Mouse (Mus musculus): ENCODE measurements around the gene Nr6a1.

The Nr6a1 gene

DNA sequence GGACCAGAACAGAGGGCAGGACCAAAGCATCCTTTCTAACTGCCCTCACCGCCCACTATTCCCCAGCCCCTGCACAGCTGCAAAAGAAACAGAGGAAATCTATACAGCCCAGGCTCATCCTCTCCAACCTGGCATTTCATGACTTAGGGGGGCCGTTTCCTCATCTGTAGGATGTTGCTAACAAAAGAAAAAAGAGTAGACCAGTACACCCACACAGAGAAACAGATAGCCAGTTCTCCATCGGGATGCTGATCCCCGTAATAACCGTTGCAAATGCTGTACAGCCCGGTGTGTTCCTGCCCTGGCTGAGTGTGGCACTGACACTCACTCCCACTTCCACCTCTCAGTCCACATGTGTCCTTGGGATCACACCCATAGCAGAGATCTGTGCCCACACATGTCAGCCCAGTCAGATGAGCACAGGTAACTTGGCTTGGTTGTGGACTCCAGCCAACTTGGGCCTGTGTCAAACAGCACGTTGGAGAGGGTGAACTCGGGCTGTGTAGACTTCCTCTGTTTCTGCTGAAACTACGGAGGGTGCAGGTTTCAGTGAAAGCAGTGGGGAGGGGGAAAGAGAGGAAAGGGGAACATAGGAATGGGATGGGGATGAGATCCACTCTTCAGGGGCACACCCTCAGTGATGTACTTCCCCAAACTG, 9.4 kb upstream of the Nr6a1 start:
- no peak for DNase-seq

DNA sequence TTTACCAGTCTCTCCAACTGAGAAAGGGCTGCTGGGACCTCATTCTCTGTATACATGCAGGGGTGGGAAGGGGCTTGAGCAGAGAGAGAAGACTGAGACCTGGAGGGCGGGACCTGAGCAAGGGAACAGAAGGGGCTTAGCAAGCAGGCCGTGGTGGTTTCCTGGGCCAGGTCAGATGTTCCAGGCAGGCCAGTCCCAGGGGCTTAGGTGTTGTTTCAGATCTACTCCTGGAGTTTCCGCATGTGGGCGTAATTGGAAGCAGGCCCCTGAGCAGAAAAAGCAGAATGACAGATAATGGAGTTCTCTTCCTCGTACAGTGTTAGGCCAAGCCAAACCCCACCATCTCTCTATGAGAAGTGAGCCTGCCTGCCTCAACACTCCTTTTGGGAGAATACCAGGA, 7.4 kb upstream of the Nr6a1 start:
- DNase-seq, result no peak

GRCm38 (mm10) chr2:38933931-38934330, 6.4 kb upstream of the Nr6a1 start:
- DNase-seq, result no peak

DNA sequence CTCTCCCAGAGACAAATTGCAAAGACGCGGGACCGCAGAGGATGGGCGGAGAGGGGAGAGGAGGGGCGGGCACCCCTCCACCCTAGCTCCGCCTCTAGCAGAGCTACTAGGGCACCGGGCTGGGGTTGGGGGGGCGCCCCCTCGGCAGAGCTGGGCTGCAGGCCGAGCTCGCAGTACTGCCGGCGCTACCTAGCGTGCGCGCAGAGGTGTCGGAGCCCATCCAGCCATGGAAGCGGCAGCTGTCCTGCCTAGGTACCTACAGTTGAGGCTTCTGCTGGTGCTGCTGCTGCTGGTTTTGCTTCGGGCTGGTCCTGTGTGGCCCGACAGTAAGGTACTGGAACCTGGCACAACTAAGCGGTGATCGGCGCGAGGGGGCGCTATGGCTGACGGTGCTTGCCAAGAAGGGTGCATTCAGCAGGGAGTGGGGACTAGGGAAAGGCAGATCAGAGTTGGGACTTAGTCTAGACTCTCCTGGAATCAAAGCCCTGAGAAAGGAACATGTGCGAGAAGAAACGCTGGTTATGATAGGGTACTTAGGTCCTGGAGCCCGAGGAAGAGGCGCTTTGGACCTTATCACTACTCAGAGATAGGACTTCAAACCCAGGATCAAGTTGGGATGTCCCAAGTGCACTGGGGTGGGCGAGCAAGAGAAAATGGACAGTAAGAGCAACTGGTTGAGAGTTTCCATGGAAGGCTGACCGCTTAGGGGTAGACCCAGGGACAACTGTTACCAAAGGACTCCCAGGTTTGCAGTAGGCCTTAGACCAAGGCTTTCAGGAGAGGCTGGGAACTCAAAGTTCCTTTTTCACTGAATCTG, 4.6 kb upstream of the Nr6a1 start, which contains the start of gene Olfml2a:
Olfml2a (plus strand) TSS at position 128 of the 817 bp plus-strand sequence.
- DNase-seq, result peak; percentile 60

DNA sequence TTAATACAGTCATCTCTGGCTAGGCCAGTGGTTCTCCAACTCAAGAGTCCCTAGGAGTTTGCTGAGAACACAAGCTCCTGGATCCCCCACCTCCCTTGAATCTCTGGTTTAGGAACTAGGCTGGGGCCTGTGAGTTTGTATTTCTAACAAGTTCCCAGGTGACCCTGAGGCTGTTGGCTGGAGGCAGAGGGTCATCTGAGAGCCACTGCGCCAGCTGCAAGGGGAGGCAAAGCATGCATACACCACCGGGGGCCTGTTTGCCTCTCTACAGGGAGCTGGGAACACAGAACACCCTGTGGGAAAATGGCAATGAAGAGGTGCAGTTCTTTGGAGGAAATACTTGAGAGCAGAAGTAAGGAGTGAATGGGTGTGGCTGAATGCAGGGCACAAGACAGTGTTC, 2.8 kb upstream of the Nr6a1 start:
- DNase-seq, result no peak

DNA sequence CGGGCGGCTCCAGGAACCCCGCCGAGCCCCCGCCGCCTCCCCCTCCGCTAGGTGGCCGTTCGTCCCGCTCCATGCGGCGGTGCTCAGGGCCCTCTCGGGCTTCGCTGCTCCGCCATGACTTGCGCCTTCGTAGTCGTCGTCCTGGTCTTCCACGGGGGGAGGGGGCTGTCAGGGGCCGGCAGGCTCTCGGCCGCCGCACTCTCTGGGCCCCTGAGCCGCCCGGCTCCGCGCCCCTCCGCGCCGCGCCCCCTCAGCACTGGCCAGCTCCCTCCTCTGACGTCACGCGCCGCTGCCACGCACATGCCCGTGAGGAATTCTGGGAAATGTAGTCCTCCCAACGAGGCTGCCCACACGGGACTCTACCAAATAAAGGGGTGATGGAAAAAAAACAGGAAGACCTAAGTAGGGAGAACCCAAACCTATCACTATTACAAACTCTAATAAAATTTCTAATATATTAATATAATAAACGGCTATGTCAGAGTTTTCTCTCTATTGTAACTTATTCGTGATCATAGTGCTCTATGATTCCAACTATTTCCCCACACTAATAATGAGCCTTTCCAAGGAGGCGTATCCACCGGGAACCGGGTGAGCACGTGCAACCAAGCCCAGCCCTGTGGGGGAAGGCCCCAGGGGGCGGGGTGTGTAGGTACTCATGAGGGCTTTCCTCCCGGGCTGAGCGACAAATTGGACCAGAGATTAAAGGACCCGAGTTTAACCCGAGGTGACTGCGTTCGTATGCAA, 1.2 kb downstream of the Nr6a1 start:
- DNase-seq, result peak; percentile 94 to 95

DNA sequence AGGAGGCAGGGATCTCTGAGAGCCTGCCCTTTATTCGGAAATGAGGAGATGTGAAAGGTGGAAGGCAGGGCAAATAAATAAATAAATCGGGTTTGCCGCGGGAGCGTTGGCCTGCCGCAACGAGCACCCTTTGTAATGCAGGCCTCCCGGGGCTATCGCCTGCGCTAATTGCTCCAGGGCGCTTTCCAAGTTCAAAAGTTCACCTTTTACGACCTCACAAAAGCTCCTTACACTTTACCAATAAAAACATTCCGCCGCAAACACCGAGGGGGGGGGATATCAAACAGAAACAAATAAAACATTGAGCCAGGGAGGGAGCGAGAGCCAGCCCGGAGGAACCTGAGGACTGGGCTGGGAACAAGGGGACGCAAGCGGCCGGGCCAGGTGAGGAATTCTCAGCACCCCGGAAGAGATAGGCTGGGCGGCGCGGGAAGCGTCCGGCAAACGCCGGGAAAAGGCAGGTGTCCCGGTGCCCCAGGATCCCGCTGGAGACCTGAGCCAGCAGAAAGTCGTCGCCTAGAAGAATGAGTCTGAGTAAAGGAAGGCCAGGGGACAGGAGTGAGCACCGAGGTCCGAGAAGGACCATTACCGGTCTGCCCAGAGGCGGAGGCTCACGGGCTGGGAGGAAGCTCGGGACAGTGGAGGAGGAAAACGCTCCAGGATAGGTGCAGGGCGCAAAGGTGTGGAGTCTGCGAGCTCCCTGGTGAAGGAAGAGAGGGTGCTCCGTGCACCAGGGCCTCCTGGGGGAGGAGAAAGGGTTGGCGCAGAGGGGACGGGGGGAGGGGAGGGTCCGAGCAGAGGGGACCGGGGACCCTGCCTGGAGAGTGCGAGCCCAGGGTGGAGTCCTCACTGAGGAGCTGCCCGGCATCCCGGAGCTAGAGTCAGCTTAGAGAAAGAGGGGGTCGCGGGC, 2.1 kb downstream of the Nr6a1 start:
- DNase-seq, result peak in 1 of 2 experiments; percentile 55

- DNase-seq, result no peak
These were observed 2.9 kb downstream of the Nr6a1 start for GRCm38 (mm10) chr2:38924571-38924970.

- DNase-seq, result no peak
These were observed 3.6 kb downstream of the Nr6a1 start for GRCm38 (mm10) chr2:38923911-38924310.

- DNase-seq, result no peak
These were observed 4.0 kb downstream of the Nr6a1 start for GRCm38 (mm10) chr2:38923471-38923870.

GRCm38 (mm10) chr2:38921374-38921773, 6.1 kb downstream of the Nr6a1 start:
- no peak for DNase-seq

- no peak for DNase-seq
These were observed 10.4 kb downstream of the Nr6a1 start for GRCm38 (mm10) chr2:38916947-38917691.

DNA sequence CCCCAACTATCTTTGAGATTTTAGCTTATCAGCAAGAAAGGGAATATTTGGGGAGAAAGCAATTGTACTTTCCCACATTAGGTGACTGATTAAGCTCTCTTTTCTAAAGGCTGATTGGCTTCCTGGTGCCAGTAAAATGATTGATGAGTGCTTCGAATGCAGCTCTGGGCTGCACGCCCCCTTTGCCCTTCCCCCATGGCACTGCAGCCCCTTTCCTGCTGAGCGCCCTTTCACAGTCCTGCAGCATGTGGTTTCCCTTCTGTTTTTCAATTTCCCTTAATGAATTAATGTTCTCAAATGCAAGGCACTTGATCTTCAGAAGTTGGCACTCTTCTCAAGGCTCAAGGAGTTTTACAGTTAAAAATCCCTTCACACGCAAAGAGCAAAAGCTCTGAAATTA, 12.5 kb downstream of the Nr6a1 start:
- DNase-seq, result no peak

GRCm38 (mm10) chr2:38914517-38914916, 13.0 kb downstream of the Nr6a1 start:
- no peak for DNase-seq

- no peak for DNase-seq
These were observed 18.9 kb downstream of the Nr6a1 start for GRCm38 (mm10) chr2:38908604-38909003.

DNA sequence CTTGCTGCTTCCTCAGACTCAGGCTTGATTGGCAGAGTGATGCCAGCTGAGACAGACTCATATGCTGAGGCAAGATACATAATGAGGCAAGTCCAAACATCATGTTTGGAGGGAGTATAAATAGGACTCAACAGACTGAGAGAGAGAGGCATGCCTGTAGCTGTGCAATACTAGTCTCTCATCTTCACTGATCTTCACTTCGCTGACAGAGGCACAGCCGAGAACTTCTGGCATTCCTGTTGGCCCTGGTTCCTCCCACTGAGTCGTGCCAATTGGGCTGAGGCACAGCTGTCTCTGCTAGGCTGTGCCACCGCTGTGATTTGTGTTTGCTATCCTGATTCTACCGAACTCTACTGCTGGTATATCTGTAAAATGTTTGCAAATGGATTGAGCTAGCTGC, 21.4 kb downstream of the Nr6a1 start:
- DNase-seq, result no peak

GRCm38 (mm10) chr2:38904290-38904689, 23.2 kb downstream of the Nr6a1 start:
- DNase-seq, result no peak

- no peak for DNase-seq
These were observed 24.6 kb downstream of the Nr6a1 start for GRCm38 (mm10) chr2:38902866-38903265.

- no peak for DNase-seq
These were observed 46.4 kb downstream of the Nr6a1 start for GRCm38 (mm10) chr2:38880907-38881672.

DNA sequence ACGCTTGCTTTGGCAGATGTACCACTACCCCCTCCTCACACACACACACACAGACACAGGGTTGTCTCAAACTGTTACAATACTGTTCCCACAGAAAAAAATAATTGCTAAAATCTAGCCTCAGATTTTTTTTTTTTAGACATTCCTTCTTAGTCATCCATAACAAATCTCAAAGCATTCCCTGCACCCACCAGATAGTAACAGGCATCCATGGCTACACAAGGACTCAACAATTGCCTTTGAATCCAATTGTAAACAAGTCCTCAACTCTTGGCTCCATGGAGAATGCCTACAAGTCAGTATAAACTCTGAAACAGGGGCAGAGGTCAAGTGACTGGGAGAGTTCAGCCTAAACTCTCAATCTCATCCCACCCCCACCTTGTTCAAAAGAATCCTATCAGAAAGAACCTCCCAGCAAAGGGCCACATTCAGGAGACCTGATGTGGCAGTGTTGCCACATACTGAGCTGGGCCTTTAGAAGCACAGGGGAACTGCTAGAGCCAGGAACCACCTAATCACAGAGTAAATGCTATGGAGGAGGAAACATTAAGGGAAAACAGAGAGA, 52.9 kb downstream of the Nr6a1 start:
- no peak for DNase-seq

GRCm38 (mm10) chr2:38872730-38873129, 54.8 kb downstream of the Nr6a1 start:
- DNase-seq, result peak; percentile 9 to 28

All from cerebellum, adult 18-20 months (tissue).